Mouse (Mus musculus) testis, adult 10 weeks (tissue): ENCODE results near the gene Ssr4. TPM values are rescaled to one million over a fixed set of nuclear protein-coding genes. Genes with fewer than 3 reads are reported as not detected.

ENCODE experiments used
- polyA plus RNA-seq: library from polyadenylated mRNA; stranded (reverse); fragments of 350-450 nt; fragmentation: Illumina TruSeq; extraction: RNeasy Lipid Tissue Mini Kit (QIAGEN cat#74804); gene quantifications from one replicate; pipeline ENCODE4 v1.2.3, GENCODE M21; 2014; ENCODE audit warnings: low read depth, low replicate concordance

Gene Ssr4
- 9.3 TPM for polyA plus RNA-seq

GRCm38 (mm10) chrX:73786364-73787224 lies at the start of gene Ssr4, which contains the start of gene Idh3g:
Gene Ssr4, plus strand, starts transcription at chrX:73787028.
Gene Idh3g, minus strand, starts transcription at chrX:73786897.

GRCm38 (mm10) chrX:73756334-73757140 lies 30.3 kb upstream of the Ssr4 start, which contains the start of gene Plxnb3:
Gene Plxnb3, plus strand, starts transcription at chrX:73757090.

GRCm38 (mm10) chrX:73774168-73774760 lies 12.6 kb upstream of the Ssr4 start, which contains the start of gene Srpk3:
Gene Srpk3, plus strand, starts transcription at chrX:73774405.

GRCm38 (mm10) chrX:73824185-73825151 lies 37.6 kb downstream of the Ssr4 start, which contains the start of gene Pdzd4:
Gene Pdzd4, minus strand, starts transcription at chrX:73824969.

Other genes starting within 250 kb of the Ssr4 start
- gene Dusp9, start 147.6 kb upstream of the Ssr4 start, polyA plus RNA-seq, result 0.17 TPM
- not detected for gene Pnck, start 126.9 kb upstream of the Ssr4 start, polyA plus RNA-seq
- 3.2 TPM for gene Slc6a8, start 113.9 kb upstream of the Ssr4 start, polyA plus RNA-seq
- 26.6 TPM for gene Bcap31, start 70.9 kb upstream of the Ssr4 start, polyA plus RNA-seq
- gene Abcd1, start 70.4 kb upstream of the Ssr4 start, polyA plus RNA-seq, result 1.8 TPM
- not detected for gene Plxnb3, start 29.9 kb upstream of the Ssr4 start, polyA plus RNA-seq
- gene Srpk3, start 12.6 kb upstream of the Ssr4 start, polyA plus RNA-seq, result not detected
- gene Idh3g, start 131 bp upstream of the Ssr4 start, polyA plus RNA-seq, result 7.8 TPM
- gene Pdzd4, start 37.9 kb downstream of the Ssr4 start, polyA plus RNA-seq, result 0.14 TPM
- gene Avpr2, start 105.1 kb downstream of the Ssr4 start, polyA plus RNA-seq, result not detected
- not detected for gene L1cam, start 109.1 kb downstream of the Ssr4 start, polyA plus RNA-seq
- gene Arhgap4, start 134.8 kb downstream of the Ssr4 start, polyA plus RNA-seq, result 0.07 TPM
- 1.2 TPM for gene Naa10, start 134.9 kb downstream of the Ssr4 start, polyA plus RNA-seq
- gene Renbp, start 143.8 kb downstream of the Ssr4 start, polyA plus RNA-seq, result not detected
- 10.4 TPM for gene Hcfc1, start 179.3 kb downstream of the Ssr4 start, polyA plus RNA-seq
- gene Irak1, start 236.9 kb downstream of the Ssr4 start, polyA plus RNA-seq, result 4.5 TPM